Mouse (Mus musculus) hindbrain, embryonic 13.5 days (tissue): Measurements from ENCODE around the gene Olfr1444. TPM values are rescaled to one million over a fixed set of nuclear protein-coding genes. Genes with fewer than 3 reads are reported as not detected.

Experiments
- ATAC-seq: fragments of 200-750 bp; cut with Nextera tagmentation; 2 replicates; pipeline ENCODE4 v1.8.0; 2017; ENCODE audit warnings: moderate TSS enrichment; ENCODE audit not compliant: low FRiP score
- H3K27ac ChIP-seq: fragments of 300-500 bp; sonication (generic); 2 replicates; pipeline ENCODE4 v1.5.1; 2015; ENCODE audit warnings: inconsistent platforms, mild to moderate bottlenecking, moderate library complexity
- H3K27me3 ChIP-seq: fragments of 300-500 bp; sonication (generic); 2 replicates; pipeline ENCODE4 v1.6.1; 2015; ENCODE audit warnings: mild to moderate bottlenecking, inconsistent platforms
- H3K36me3 ChIP-seq: fragments of 300-500 bp; sonication (generic); 2 replicates; pipeline ENCODE4 v1.6.1; 2015; ENCODE audit warnings: mild to moderate bottlenecking, inconsistent platforms
- H3K4me1 ChIP-seq: fragments of 300-500 bp; sonication (generic); replicated peaks from 2 replicates; pipeline ENCODE4 v1.6.1; 2015; ENCODE audit warnings: inconsistent platforms
- H3K4me2 ChIP-seq: fragments of 300-500 bp; sonication (generic); 2 replicates; pipeline ENCODE4 v1.6.1; 2015; ENCODE audit warnings: inconsistent platforms, mild to moderate bottlenecking, moderate library complexity
- H3K4me3 ChIP-seq: fragments of 300-500 bp; sonication (generic); 2 replicates; pipeline ENCODE4 v1.5.1; 2015; ENCODE audit warnings: mild to moderate bottlenecking, inconsistent platforms
- H3K9ac ChIP-seq: fragments of 300-500 bp; sonication (generic); 2 replicates; pipeline ENCODE4 v1.6.1; 2015; ENCODE audit warnings: mild to moderate bottlenecking, inconsistent platforms
- H3K9me3 ChIP-seq: fragments of 300-500 bp; sonication (generic); 2 replicates; pipeline ENCODE4 v1.6.1; 2016; ENCODE audit warnings: inconsistent platforms
- WGBS: fragments of 180-500 bp; shearing (Covaris S2); methylation state at CpG from one replicate; pipeline ENCODE4 v1.1.7; 2015; 5-methylcytosine and 5-hydroxymethylcytosine counted together
- polyA plus RNA-seq: library from polyadenylated mRNA; unstranded; fragments of >200 nt; fragmentation: Nextera tagmentation; extraction: Ambion mirVana; gene quantifications from 2 replicates; pipeline ENCODE4 v1.2.1, GENCODE M21; 2015

The Olfr1444 gene
- polyA plus RNA-seq, 1 experiment from 2014 or later, result not detected

GRCm38 (mm10) chr19:12903643-12904042 is 46.6 kb downstream of the Olfr1444 start, which contains the start of gene Olfr1447:
TSS of gene Olfr1447 (minus strand) at chr19:12903743.
- no peaks in the 10 kb centered on the region for H3K36me3 ChIP-seq

More at GRCm38 (mm10) chr19:12903643-12904042, 46.6 kb downstream of the Olfr1444 start, which contains the start of gene Olfr1447:
- Histone ChIP-seq H3K9me3 (peaks cover 12% of the 10 kb centered on the region; the same call in 1 of the 2 replicates), H3K27ac (no peak within 1 kb of the TSS), H3K4me3 (no peak within 1 kb of the TSS), H3K4me2 (no peak within 1 kb of the TSS), H3K4me1 (no peaks in the 10 kb centered on the region), H3K27me3 (no peaks in the 10 kb centered on the region), H3K9ac (no peak within 1 kb of the TSS)
- no peak for ATAC-seq
- WGBS, result 92% methylated on average over 1 of the region's 1 CpGs

Other genes starting within 250 kb of the Olfr1444 start
- 0.05 TPM in 1 of 2 replicates, not detected in the other for gene Glyat, start 224.0 kb upstream of the Olfr1444 start, polyA plus RNA-seq
- gene Olfr1442, start 186.8 kb upstream of the Olfr1444 start, polyA plus RNA-seq, result not detected in 2 replicates
- not detected in 2 replicates for gene Olfr1443, start 179.2 kb upstream of the Olfr1444 start, polyA plus RNA-seq
- gene Keg1, start 161.5 kb upstream of the Olfr1444 start, polyA plus RNA-seq, result not detected in 2 replicates
- 1.2 and 1.6 TPM in 2 replicates for gene Cntf, start 91.7 kb upstream of the Olfr1444 start, polyA plus RNA-seq
- gene Zfp91, start 61.2 kb upstream of the Olfr1444 start, polyA plus RNA-seq, result 14.7 and 15.8 TPM in 2 replicates
- gene Lpxn, start 61.1 kb upstream of the Olfr1444 start, polyA plus RNA-seq, result 1.5 and 1.6 TPM in 2 replicates
- not detected in 2 replicates for gene Gm5244, start 10.6 kb upstream of the Olfr1444 start, polyA plus RNA-seq
- not detected in 2 replicates for gene Olfr1445, start 26.6 kb downstream of the Olfr1444 start, polyA plus RNA-seq
- not detected in 2 replicates for gene Olfr1446, start 36.2 kb downstream of the Olfr1444 start, polyA plus RNA-seq
- gene Olfr1447, start 46.5 kb downstream of the Olfr1444 start, polyA plus RNA-seq, result not detected in 2 replicates
- not detected in 2 replicates for gene Olfr1448, start 67.1 kb downstream of the Olfr1444 start, polyA plus RNA-seq
- not detected in 2 replicates for gene Olfr1449, start 73.6 kb downstream of the Olfr1444 start, polyA plus RNA-seq
- not detected in 2 replicates for gene Olfr1450, start 93.0 kb downstream of the Olfr1444 start, polyA plus RNA-seq
- not detected in 2 replicates for gene Olfr1451, start 137.7 kb downstream of the Olfr1444 start, polyA plus RNA-seq
- gene Olfr1453, start 171.0 kb downstream of the Olfr1444 start, polyA plus RNA-seq, result not detected in 2 replicates
- gene Olfr1454, start 203.3 kb downstream of the Olfr1444 start, polyA plus RNA-seq, result not detected in 2 replicates
- not detected in 2 replicates for gene Olfr1457, start 240.6 kb downstream of the Olfr1444 start, polyA plus RNA-seq
- not detected in 2 replicates for gene Olfr1458, start 249.5 kb downstream of the Olfr1444 start, polyA plus RNA-seq